Mouse (Mus musculus) midbrain, postnatal 0 days (tissue): ENCODE results near the gene Pgam1. TPM values are rescaled to one million over a fixed set of nuclear protein-coding genes. Genes with fewer than 3 reads are reported as not detected.
A peak's percentile ranks its signal among the peaks of the same experiment; 100 is the strongest.
"Not testable (repeated sequence)": the region's sequence is repeated elsewhere in the genome, so short reads cannot be mapped to it uniquely, and the experiment has no call there.

Experiments used
- ATAC-seq: fragments of 200-750 bp; cut with Nextera tagmentation; 2 replicates; pipeline ENCODE4 v1.8.0; 2017; ENCODE audit warnings: moderate number of reproducible peaks, mild to moderate bottlenecking, moderate TSS enrichment, moderate library complexity; ENCODE audit not compliant: low FRiP score
- DNase-seq: peaks from one replicate; pipeline ENCODE4 v3.0.0-alpha.2; 2015; ENCODE audit warnings: low spot score
- H3K27ac ChIP-seq: fragments of 300-500 bp; sonication (generic); 2 replicates; pipeline ENCODE4 v1.5.1; 2014; ENCODE audit warnings: low read depth, mild to moderate bottlenecking, low read length, mixed read lengths
- H3K27me3 ChIP-seq: fragments of 300-500 bp; sonication (generic); 2 replicates; pipeline ENCODE4 v1.6.1; 2014; ENCODE audit warnings: low read length, control low read depth, mixed read lengths; ENCODE audit not compliant: insufficient read depth
- H3K36me3 ChIP-seq: fragments of 300-500 bp; sonication (generic); 2 replicates; pipeline ENCODE4 v1.6.1; 2014; ENCODE audit warnings: low read length, control low read depth, mixed read lengths; ENCODE audit not compliant: insufficient read depth
- H3K4me1 ChIP-seq: fragments of 300-500 bp; sonication (generic); 2 replicates; pipeline ENCODE4 v1.6.1; 2014; ENCODE audit warnings: mild to moderate bottlenecking, control low read depth, antibody characterized with exemption, low read length, mixed read lengths; ENCODE audit not compliant: insufficient read depth
- H3K4me2 ChIP-seq: fragments of 300-500 bp; sonication (generic); 2 replicates; pipeline ENCODE4 v1.6.1; 2014; ENCODE audit warnings: low read depth, mild to moderate bottlenecking, low read length, mixed read lengths; ENCODE audit not compliant: poor library complexity, severe bottlenecking
- H3K4me3 ChIP-seq: fragments of 300-500 bp; sonication (generic); 2 replicates; pipeline ENCODE4 v1.5.1; 2014; ENCODE audit warnings: low read depth, mild to moderate bottlenecking, low read length, moderate library complexity
- H3K9ac ChIP-seq: fragments of 300-500 bp; sonication (generic); replicated peaks from 2 replicates; pipeline ENCODE4 v1.6.1; 2014; ENCODE audit warnings: mild to moderate bottlenecking, low read length, moderate library complexity, mixed read lengths; ENCODE audit not compliant: poor library complexity, severe bottlenecking
- H3K9me3 ChIP-seq: fragments of 300-500 bp; sonication (generic); 2 replicates; pipeline ENCODE4 v1.6.1; 2016; ENCODE audit warnings: low read length, control low read depth
- CTCF ChIP-seq: IDR thresholded peaks from 2 replicates; pipeline ENCODE4 v1.5.1; 2016; ENCODE audit warnings: antibody characterized with exemption, mild to moderate bottlenecking
- WGBS: fragments of 180-500 bp; shearing (Covaris S2); extraction: QIAGEN DNeasy Blood & Tissue Kit; methylation state at CpG from one replicate; pipeline ENCODE4 v1.1.7; 2014; 5-methylcytosine and 5-hydroxymethylcytosine counted together
- polyA plus RNA-seq: library from polyadenylated mRNA; unstranded; fragments of >200 nt; fragmentation: Nextera tagmentation; extraction: Ambion mirVana; gene quantifications from 2 replicates; pipeline ENCODE4 v1.2.1, GENCODE M21; 2015
- total RNA-seq: library from RNA; depleted of rRNA; stranded (reverse); fragments of >200 nt; gene quantifications from 2 replicates; pipeline ENCODE4 v1.2.3, GENCODE M21; 2014

Pgam1 gene
- total and polyA plus RNA-seq, 2 experiments from 2014 or later: 473 to 536 TPM

- not testable (repeated sequence) for DNase-seq, H3K4me2 ChIP-seq, H3K27me3 ChIP-seq, H3K9me3 ChIP-seq, H3K9ac ChIP-seq, H3K27ac ChIP-seq, H3K4me3 ChIP-seq, ATAC-seq
- TF ChIP-seq CTCF: peak; percentile 20; the same call in 1 of the 2 replicates
- Histone ChIP-seq H3K36me3 (peaks cover 26% of the 10 kb centered on the region; the same call in 1 of the 2 replicates), H3K4me1 (peaks cover 16% of the 10 kb centered on the region; the same call in 1 of the 2 replicates)
Observed at GRCm38 (mm10) chr19:41914592-41914882, 2.8 kb downstream of the Pgam1 start.

- no peak overlapping the region for H3K4me2 ChIP-seq
- no peak for TF ChIP-seq CTCF
- no peak for DNase-seq
- no peak overlapping the region for H3K9ac ChIP-seq
- H3K9me3 ChIP-seq: no peaks in the 10 kb centered on the region
- H3K4me1 ChIP-seq: peaks cover 16% of the 10 kb centered on the region; the same call in 1 of the 2 replicates
- peaks cover 29% of the 10 kb centered on the region; the same call in 1 of the 2 replicates for H3K36me3 ChIP-seq
- no peak overlapping the region for H3K4me3 ChIP-seq
- 94% methylated on average over 3 of the region's 3 CpGs for WGBS
- no peak overlapping the region for H3K27ac ChIP-seq
- H3K27me3 ChIP-seq: no peaks in the 10 kb centered on the region
- no peak for ATAC-seq
Observed at GRCm38 (mm10) chr19:41915294-41915693, 3.6 kb downstream of the Pgam1 start.

- no peak for DNase-seq
- no peak overlapping the region for H3K4me2 ChIP-seq
- WGBS: 91% methylated on average over 4 of the region's 4 CpGs
- H3K27me3 ChIP-seq: no peaks in the 10 kb centered on the region
- no peak for ATAC-seq
- H3K27ac ChIP-seq: no peak overlapping the region
- no peaks in the 10 kb centered on the region for H3K9me3 ChIP-seq
- H3K9ac ChIP-seq: no peak overlapping the region
- peaks cover 35% of the 10 kb centered on the region; the same call in 1 of the 2 replicates for H3K36me3 ChIP-seq
- peaks cover 16% of the 10 kb centered on the region; the same call in 1 of the 2 replicates for H3K4me1 ChIP-seq
- no peak overlapping the region for H3K4me3 ChIP-seq
- no peak for TF ChIP-seq CTCF
Observed at GRCm38 (mm10) chr19:41916853-41917252, 5.1 kb downstream of the Pgam1 start.

- H3K4me1 ChIP-seq: no peaks in the 10 kb centered on the region
- H3K9ac ChIP-seq: no peak overlapping the region
- ATAC-seq (no peak), DNase-seq (no peak)
- no peaks in the 10 kb centered on the region for H3K9me3 ChIP-seq
- TF ChIP-seq CTCF: no peak
- H3K4me2 ChIP-seq: no peak overlapping the region
- H3K4me3 ChIP-seq: no peak overlapping the region
- H3K27ac ChIP-seq: no peak overlapping the region
- H3K36me3 ChIP-seq: peaks cover 51% of the 10 kb centered on the region; the same call in 1 of the 2 replicates
- no peaks in the 10 kb centered on the region for H3K27me3 ChIP-seq
- 79% methylated on average over 4 of the region's 4 CpGs for WGBS
Observed at GRCm38 (mm10) chr19:41919471-41919870, 7.7 kb downstream of the Pgam1 start.

GRCm38 (mm10) chr19:41920412-41921067 is 8.8 kb downstream of the Pgam1 start:
- H3K9ac ChIP-seq: no peak overlapping the region
- no peaks in the 10 kb centered on the region for H3K4me1 ChIP-seq
- H3K9me3 ChIP-seq: no peaks in the 10 kb centered on the region
- no peak for ATAC-seq
- WGBS: 84% methylated on average over 5 of the region's 5 CpGs
- H3K4me3 ChIP-seq: no peak overlapping the region
- no peaks in the 10 kb centered on the region for H3K27me3 ChIP-seq
- H3K36me3 ChIP-seq: peaks cover 51% of the 10 kb centered on the region; the same call in 1 of the 2 replicates
- no peak overlapping the region for H3K4me2 ChIP-seq
- no peak for TF ChIP-seq CTCF
- no peak overlapping the region for H3K27ac ChIP-seq
- no peak for DNase-seq

- peak overlapping the region; percentile 67 for H3K27ac ChIP-seq
- WGBS: under 1% methylated on average over 28 of the region's 28 CpGs
- no peaks in the 10 kb centered on the region for H3K27me3 ChIP-seq
- peak overlapping the region; percentile 85 for H3K4me3 ChIP-seq
- peak; percentile 30 for DNase-seq
- H3K9me3 ChIP-seq: no peaks in the 10 kb centered on the region
- H3K9ac ChIP-seq: peak overlapping the region; percentile 71
- no peak for TF ChIP-seq CTCF
- ATAC-seq: peak; percentile 18
- peaks cover 15% of the 10 kb centered on the region for H3K36me3 ChIP-seq
- peaks cover 7% of the 10 kb centered on the region; the same call in 1 of the 2 replicates for H3K4me1 ChIP-seq
- H3K4me2 ChIP-seq: peak overlapping the region; percentile 86
Observed at GRCm38 (mm10) chr19:41932686-41933085, 21.0 kb downstream of the Pgam1 start.
